Mouse (Mus musculus): Measurements from ENCODE around the gene Sh2d3c. TPM values are rescaled to one million over a fixed set of nuclear protein-coding genes. Genes with fewer than 3 reads are reported as not detected.

Gene Sh2d3c
- total RNA-seq (2021) = 10 to 100 TPM; 31.1 to 35.6 TPM
- long read RNA-seq, experiment 1, partial matches to known transcripts = 7 of 48 reads
- long read RNA-seq, experiment 1, other reads (novel, unspliced or antisense) = 40 of 48 reads
- long read RNA-seq, experiment 2, transcript Sh2d3c-202 (11 exons, 3,107 nt) = major isoform, 7 of 49 reads
- long read RNA-seq, experiment 2, partial matches to known transcripts = 15 of 49 reads
- long read RNA-seq, experiment 2, other reads (novel, unspliced or antisense) = 26 of 49 reads

- peak in 1 of 2 experiments; percentile 43 for DNase-seq (ENCODE audit: low spot score in 2 of 2)
- intact Hi-C loops (cut with DNase I) = no loop called here
These were observed at the start of gene Sh2d3c for GRCm38 (mm10) chr2:32720681-32721229. TSS of gene Sh2d3c (plus strand) at chr2:32721055.

- intact Hi-C loops (cut with DNase I) = no loop called here
- DNase-seq (ENCODE audit: low spot score in 2 of 2) = no peak
These were observed 49.7 kb upstream of the Sh2d3c start for GRCm38 (mm10) chr2:32671147-32671546.

- intact Hi-C loops (cut with DNase I) = no loop called here
- DNase-seq (ENCODE audit: low spot score in 2 of 2) = no peak
These were observed 48.8 kb upstream of the Sh2d3c start for GRCm38 (mm10) chr2:32671907-32672595.

GRCm38 (mm10) chr2:32673176-32673917, 47.5 kb upstream of the Sh2d3c start:
- intact Hi-C loops (cut with DNase I) = no loop called here
- DNase-seq (ENCODE audit: low spot score in 2 of 2) = no peak

- DNase-seq (ENCODE audit: low spot score in 2 of 2) = no peak
- intact Hi-C loops (cut with DNase I) = no loop called here
These were observed 44.0 kb upstream of the Sh2d3c start for GRCm38 (mm10) chr2:32676821-32677220.

- intact Hi-C loops (cut with DNase I) = no loop called here
- no peak for DNase-seq (ENCODE audit: low spot score in 2 of 2)
These were observed 43.2 kb upstream of the Sh2d3c start for GRCm38 (mm10) chr2:32677683-32678082.

- intact Hi-C loops (cut with DNase I) = no loop called here
- DNase-seq (ENCODE audit: low spot score in 2 of 2) = peak in 1 of 2 experiments; percentile 48
These were observed 40.8 kb upstream of the Sh2d3c start for GRCm38 (mm10) chr2:32680051-32680451.

- intact Hi-C loops (cut with DNase I) = no loop called here
- no peak for DNase-seq (ENCODE audit: low spot score in 2 of 2)
These were observed 39.7 kb upstream of the Sh2d3c start for GRCm38 (mm10) chr2:32680961-32681650.

- no peak for DNase-seq (ENCODE audit: low spot score in 2 of 2)
These were observed 39.1 kb upstream of the Sh2d3c start for GRCm38 (mm10) chr2:32681754-32682153.

GRCm38 (mm10) chr2:32682721-32683417, 38.0 kb upstream of the Sh2d3c start:
- intact Hi-C loops (cut with DNase I) = no loop called here
- DNase-seq (ENCODE audit: low spot score in 2 of 2) = no peak

More at GRCm38 (mm10) chr2:32681754-32682153, 39.1 kb upstream of the Sh2d3c start:
- intact Hi-C loops (cut with DNase I) = no loop called here

- DNase-seq (ENCODE audit: low spot score in 2 of 2) = no peak
- intact Hi-C loops (cut with DNase I) = no loop called here
These were observed 37.2 kb upstream of the Sh2d3c start for GRCm38 (mm10) chr2:32683701-32684100.

- no peak for DNase-seq (ENCODE audit: low spot score in 2 of 2)
- intact Hi-C loops (cut with DNase I) = no loop called here
These were observed 36.0 kb upstream of the Sh2d3c start for GRCm38 (mm10) chr2:32684681-32685428.

- intact Hi-C loops (cut with DNase I) = no loop called here
- DNase-seq (ENCODE audit: low spot score in 2 of 2) = no peak
These were observed 35.0 kb upstream of the Sh2d3c start for GRCm38 (mm10) chr2:32685807-32686206.

- no peak for DNase-seq (ENCODE audit: low spot score in 2 of 2)
- intact Hi-C loops (cut with DNase I) = no loop called here
These were observed 34.2 kb upstream of the Sh2d3c start for GRCm38 (mm10) chr2:32686640-32687039.

- DNase-seq (ENCODE audit: low spot score in 2 of 2) = no peak
- intact Hi-C loops (cut with DNase I) = no loop called here
These were observed 33.3 kb upstream of the Sh2d3c start for GRCm38 (mm10) chr2:32687562-32687961.

- peak; percentile 95 for DNase-seq (ENCODE audit: low spot score in 2 of 2)
- intact Hi-C loops (cut with DNase I) = loop anchor here (1.0 kb wide), 1 partner anchor 58 kb away; no protein-coding TSS in a partner anchor
These were observed 31.4 kb upstream of the Sh2d3c start for GRCm38 (mm10) chr2:32689420-32689819.

GRCm38 (mm10) chr2:32691041-32691440, 29.8 kb upstream of the Sh2d3c start:
- intact Hi-C loops (cut with DNase I) = no loop called here
- DNase-seq (ENCODE audit: low spot score in 2 of 2) = no peak

- intact Hi-C loops (cut with DNase I) = no loop called here
- no peak for DNase-seq (ENCODE audit: low spot score in 2 of 2)
These were observed 28.4 kb upstream of the Sh2d3c start for GRCm38 (mm10) chr2:32692496-32692895.

Data from left cerebral cortex, postnatal 14 days (tissue).